ENCODE assay signal across 22 mouse cellular contexts in the genomic region with DNA sequence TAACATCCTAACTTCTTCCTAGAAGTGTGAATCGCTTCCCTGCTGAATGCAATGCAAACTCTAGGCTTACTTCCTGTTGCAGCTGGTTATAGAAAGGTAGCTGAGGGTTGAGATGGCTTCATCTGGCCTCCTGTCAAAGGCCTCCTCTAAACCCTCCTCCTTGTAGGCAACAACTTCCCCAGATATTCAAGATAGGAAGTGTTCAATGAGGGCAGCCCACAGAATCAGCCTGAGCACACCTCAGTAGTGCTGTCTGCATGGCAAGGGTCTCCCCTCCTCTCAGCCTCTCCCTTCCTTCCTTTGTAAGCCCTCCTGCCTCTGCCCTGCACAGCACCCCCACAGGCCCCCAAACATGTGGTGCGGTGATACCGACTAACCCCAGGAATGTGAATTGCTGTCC. TPM values are rescaled to one million over a fixed set of nuclear protein-coding genes. Genes with fewer than 3 reads are reported as not detected.
DNase-seq lines count a peak whose midpoint lies in the region.
"Had no signal": no experiment of that assay in that cellular context is flagged by ENCODE, and none has a peak within 500 bp of the region (broad histone marks: within the 10 kb centered on the region; RNA-seq: fewer than 3 reads in every experiment).

No protein-coding gene starts in this region.

- H3K27ac ChIP-seq in forebrain, embryonic 10.5 days = no peak overlapping the region
- H3K27ac ChIP-seq: gastrocnemius, adult 2 months; heart, embryonic 15.5 days; hindbrain, embryonic 10.5 days; hindbrain, embryonic 13.5 days had no signal

- WGBS in forebrain, embryonic 10.5 days = 89% methylated on average over 3 of the region's 3 CpGs

- H3K36me3 ChIP-seq in forebrain, embryonic 10.5 days (replicated peaks) = peaks cover 32% of the 10 kb centered on the region
- H3K36me3 ChIP-seq: heart, embryonic 15.5 days had no signal

- 0 out of 2 replicates have a peak, but pooled peaks cover 4% of the 10 kb centered on the region for H3K4me1 ChIP-seq in forebrain, embryonic 10.5 days
- H3K4me1 ChIP-seq: hindbrain, embryonic 13.5 days had no signal

- no peaks in the 10 kb centered on the region for H3K9me3 ChIP-seq in forebrain, embryonic 10.5 days
- H3K9me3 ChIP-seq: heart, embryonic 12.5 days; heart, embryonic 15.5 days; hindbrain, embryonic 10.5 days; hindbrain, embryonic 13.5 days had no signal

- no peaks in the 10 kb centered on the region for H3K27me3 ChIP-seq in forebrain, embryonic 10.5 days (ENCODE audit: poor library complexity, severe bottlenecking)
- H3K27me3 ChIP-seq: heart, embryonic 15.5 days; hindbrain, embryonic 13.5 days; Patski had no signal

- DNase-seq in thymus, postnatal 25 days = peak; percentile 15
- DNase-seq in thymus, postnatal 0 days (ENCODE audit: low spot score) = no peak
- peak; percentile 58 for DNase-seq in R1 (ENCODE audit: low read depth, low spot score)
- DNase-seq in thymus, postnatal 4 days = peak; percentile 43
- DNase-seq in forebrain, embryonic 10.5 days (ENCODE audit: extremely low spot score, low spot score) = no peak
- DNase-seq in gastrocnemius, postnatal 4 days (ENCODE audit: low spot score in 2 of 2) = no peak
- DNase-seq: adrenal gland, adult 8-10 months; adrenal gland, postnatal 25 days; cerebellum, adult 18-20 months; cerebellum, adult 9-10 months; cerebellum, postnatal 14 days; forebrain, postnatal 0 days; gastrocnemius, adult 2 months; gastrocnemius, postnatal 14 days; heart, adult 18-20 months; heart, postnatal 10 days; heart, postnatal 36 days had no signal

- H3K4me3 ChIP-seq in forebrain, embryonic 10.5 days = no peak overlapping the region
- H3K4me3 ChIP-seq: gastrocnemius, adult 2 months; heart, embryonic 12.5 days; heart, embryonic 15.5 days; hindbrain, embryonic 10.5 days; hindbrain, embryonic 13.5 days had no signal

RNA-seq across cellular contexts. Expression of gene Gsg1, which starts 18.4 kb away (rescaled TPM):
- polyA plus RNA-seq in thymus, postnatal 0 days (2015; fragmentation: Nextera tagmentation; extraction: Ambion mirVana) = 0.64 and 0.66 TPM in 2 replicates
- polyA plus RNA-seq in forebrain, embryonic 10.5 days (2016; fragmentation: Nextera tagmentation; extraction: Ambion mirVana) = 0.16 TPM in 1 of 2 replicates, not detected in the other
- total RNA-seq in gastrocnemius, postnatal 4 days (2021) = 1 to 10 TPM in 1 of 2 experiments, under 1 TPM in 1; 0.78 to 1.1 TPM
- total RNA-seq: adrenal gland, adult 8-10 months; adrenal gland, postnatal 25 days; gastrocnemius, adult 2 months had no signal

RNA-seq across cellular contexts. Expression of gene Hebp1, which starts 37.9 kb away (rescaled TPM):
- 22.8 and 25.0 TPM in 2 replicates for polyA plus RNA-seq in thymus, postnatal 0 days (2015; fragmentation: Nextera tagmentation; extraction: Ambion mirVana)
- polyA plus RNA-seq in forebrain, embryonic 10.5 days (2016; fragmentation: Nextera tagmentation; extraction: Ambion mirVana) = 3.5 and 7.6 TPM in 2 replicates
- 10 to 100 TPM; 20.7 to 30.2 TPM for total RNA-seq in gastrocnemius, postnatal 4 days (2021)

RNA-seq across cellular contexts. Expression of gene Fam234b, which starts 38.0 kb away (rescaled TPM):
- 34.0 and 35.4 TPM in 2 replicates for polyA plus RNA-seq in thymus, postnatal 0 days (2015; fragmentation: Nextera tagmentation; extraction: Ambion mirVana)
- 23.3 and 25.4 TPM in 2 replicates for polyA plus RNA-seq in forebrain, embryonic 10.5 days (2016; fragmentation: Nextera tagmentation; extraction: Ambion mirVana)
- total RNA-seq in gastrocnemius, postnatal 4 days (2021) = 1 to 10 TPM; 6.0 to 6.5 TPM

Comparison
In these comparisons a context has a peak if more than half of its experiments do, and no peak if none do; other contexts are left out.
1. DNase-seq: peak in thymus, postnatal 25 days (single experiment), R1 (single experiment) and thymus, postnatal 4 days (single experiment); none in thymus, postnatal 0 days (single experiment), forebrain, embryonic 10.5 days (single experiment) and gastrocnemius, postnatal 4 days (0 of 2).